Mouse (Mus musculus): ENCODE results near the gene Anxa2.
A peak's percentile ranks its signal among the peaks of the same experiment; 100 is the strongest.

The Anxa2 gene

GRCm38 (mm10) chr9:69459876-69460275 is 6.5 kb downstream of the Anxa2 start:
- no peak for DNase-seq

DNA sequence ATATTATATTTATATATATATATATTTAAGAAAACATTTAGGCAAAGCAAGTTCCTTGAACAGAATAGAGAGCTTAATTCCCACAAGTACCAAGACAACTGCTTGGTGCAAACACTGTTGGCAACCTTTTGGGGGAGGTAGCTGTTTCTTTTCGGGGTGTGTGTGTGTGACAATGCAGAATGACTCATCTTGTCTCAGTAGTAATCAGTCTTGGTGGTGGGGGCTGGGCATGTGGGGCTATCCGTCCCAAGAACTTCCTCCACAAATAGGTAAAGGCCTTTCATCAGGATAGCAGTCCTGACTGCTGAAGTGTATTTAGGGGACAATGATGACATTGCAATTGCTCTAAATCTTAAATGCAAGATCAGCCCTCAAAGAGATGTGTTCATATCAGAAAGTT is 9.6 kb downstream of the Anxa2 start:
- no peak for DNase-seq

DNA sequence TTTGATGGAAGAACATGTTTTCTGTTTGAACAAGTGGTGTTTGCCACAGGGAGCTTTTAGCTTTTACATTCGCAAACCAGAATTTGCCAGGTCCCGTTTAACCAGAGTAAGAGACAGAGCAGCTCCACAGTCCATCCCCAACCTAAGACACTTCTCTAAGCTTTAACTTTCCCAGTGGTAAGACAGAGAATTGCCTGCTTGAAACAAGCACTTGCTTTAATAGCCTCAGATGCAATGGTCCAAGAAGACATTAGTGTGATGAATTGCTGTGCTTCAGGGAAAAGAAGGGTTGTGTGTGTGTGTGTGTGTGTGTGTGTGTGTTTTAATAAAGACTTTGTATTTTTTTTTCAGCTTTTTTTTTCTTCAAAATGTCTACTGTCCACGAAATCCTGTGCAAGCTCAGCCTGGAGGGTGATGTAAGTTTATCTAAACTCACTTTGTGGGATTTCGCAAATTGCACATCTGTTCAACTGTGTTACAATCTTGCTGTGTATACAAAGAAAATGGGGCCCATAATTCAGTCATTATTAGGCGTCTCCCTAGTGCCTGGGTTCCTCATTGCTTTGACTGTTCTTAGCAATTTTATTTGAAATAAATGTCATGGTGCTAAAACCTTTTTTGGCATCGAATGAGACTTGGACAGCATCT is 10.8 kb downstream of the Anxa2 start:
- no peak for DNase-seq

- no peak for DNase-seq
These were observed 12.7 kb downstream of the Anxa2 start for GRCm38 (mm10) chr9:69466098-69466497.

DNA sequence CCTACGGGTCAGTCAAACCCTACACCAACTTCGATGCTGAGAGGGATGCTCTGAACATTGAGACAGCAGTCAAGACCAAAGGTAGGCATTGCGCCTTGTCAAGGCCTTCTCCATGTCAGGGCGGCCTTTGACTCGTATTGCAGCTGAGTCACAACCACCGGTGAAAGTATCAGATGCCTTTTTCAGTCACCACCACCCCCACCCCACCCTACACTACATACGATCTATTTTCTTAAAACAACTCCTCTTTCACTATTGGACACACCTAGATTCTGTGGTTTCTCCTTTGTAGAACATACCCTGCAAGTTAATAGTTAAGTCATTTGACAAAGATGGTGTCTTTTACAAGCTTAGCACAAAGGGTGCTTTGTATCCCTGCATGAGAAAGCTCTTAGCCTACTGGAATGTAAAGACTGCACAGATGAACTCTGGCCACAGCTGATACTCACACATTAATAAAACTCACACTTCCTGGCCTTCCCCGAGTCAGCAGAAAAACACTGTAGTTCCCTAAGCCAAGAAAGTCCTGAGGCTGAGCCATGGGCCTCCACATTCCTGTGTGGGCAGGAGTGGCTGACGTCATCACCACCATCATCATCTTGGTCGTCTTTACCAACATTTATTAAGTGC is 14.0 kb downstream of the Anxa2 start:
- DNase-seq = no peak

DNA sequence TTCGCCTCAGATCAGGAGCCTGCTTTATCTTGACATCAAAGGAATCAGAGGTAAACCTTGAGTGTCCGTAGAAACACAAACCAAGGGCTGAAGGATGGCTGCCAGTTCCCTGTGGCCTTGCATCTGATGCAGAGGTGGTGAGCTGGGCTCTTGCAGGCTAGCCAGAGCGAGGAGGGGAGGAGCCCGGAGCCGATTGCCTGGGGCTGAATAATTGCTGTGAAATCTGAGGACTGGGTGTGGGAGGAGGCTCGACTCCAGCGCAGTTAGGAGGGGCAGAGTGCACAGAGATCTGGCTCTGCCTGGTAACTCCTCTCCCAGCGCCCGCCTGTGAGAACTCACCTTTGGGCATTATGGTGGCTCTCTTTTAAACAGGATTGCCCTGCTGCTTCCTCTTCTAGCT is 15.6 kb downstream of the Anxa2 start:
- DNase-seq = peak; percentile 92

DNA sequence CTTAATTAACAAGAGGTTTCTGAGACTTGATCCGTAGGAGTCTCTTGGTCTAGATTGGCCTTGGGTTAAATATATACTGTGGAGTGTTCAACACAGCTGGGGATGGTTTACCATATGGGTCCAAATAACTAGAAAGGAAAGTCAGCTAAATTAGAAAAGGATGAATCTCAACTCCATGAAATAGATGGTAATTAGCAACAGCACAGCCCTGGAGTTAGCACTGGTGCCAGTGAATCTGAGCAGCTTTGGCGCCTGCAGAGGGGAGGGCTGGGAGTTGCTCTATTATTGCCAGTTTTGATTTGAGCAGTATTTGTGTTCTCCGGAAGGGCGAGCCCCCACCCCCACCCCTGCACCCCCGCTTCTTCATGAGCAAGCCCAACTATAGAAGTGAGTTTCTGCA is 16.9 kb downstream of the Anxa2 start:
- no peak for DNase-seq

GRCm38 (mm10) chr9:69470921-69471320 is 17.5 kb downstream of the Anxa2 start:
- DNase-seq = peak; percentile 94

DNA sequence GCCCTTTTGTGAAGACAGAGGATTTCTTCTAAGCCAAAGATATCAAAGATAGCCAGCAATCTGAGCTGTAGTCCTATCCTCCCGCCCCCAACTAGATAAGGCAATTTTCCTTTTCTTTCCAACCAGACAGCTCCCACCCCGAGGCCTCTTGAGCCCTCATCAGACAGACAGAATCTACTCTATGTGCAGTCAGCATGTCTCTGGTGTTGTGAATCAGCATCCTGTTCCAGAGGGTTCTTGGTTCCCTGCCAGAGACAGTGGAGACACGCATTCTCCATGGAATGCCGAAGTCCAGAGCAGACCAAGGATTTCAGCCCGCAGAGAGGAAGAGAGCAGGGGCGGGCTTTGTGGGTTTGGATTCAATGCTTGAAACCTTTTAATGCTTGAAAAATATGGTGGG is 19.3 kb downstream of the Anxa2 start:
- peak; percentile 98 for DNase-seq

- no peak for DNase-seq
These were observed 22.5 kb downstream of the Anxa2 start for GRCm38 (mm10) chr9:69475873-69476272.

DNA sequence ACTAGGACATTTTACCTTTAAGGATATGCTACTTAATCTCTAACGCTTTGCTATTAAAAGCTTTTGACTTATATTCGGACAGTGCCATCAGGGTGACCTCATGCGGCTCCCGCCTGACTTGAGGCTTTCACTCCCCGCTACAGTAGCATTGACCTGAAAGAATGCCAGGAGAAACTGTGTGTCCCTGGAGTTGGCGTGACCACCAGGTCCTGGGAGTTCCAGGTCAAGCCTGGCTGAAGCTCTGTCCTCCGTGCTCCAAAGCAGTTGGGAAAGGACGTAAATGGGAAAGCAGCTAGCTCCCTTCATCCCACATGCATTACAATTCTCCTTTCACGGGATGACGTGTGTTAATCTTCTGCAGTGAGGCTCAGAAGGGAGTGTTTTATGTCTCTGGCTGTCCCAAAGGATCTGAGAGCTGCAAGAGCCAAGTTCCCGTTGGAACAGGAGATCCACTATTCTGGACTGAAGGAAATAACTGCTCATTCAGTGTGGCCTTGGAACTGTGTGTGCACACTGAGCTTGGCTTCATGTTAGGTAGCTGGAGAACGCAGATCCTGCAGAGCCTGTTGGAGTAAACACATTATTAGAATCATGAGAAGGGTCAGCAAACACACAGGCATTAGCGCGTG is 23.9 kb downstream of the Anxa2 start:
- DNase-seq = peak; percentile 98

DNA sequence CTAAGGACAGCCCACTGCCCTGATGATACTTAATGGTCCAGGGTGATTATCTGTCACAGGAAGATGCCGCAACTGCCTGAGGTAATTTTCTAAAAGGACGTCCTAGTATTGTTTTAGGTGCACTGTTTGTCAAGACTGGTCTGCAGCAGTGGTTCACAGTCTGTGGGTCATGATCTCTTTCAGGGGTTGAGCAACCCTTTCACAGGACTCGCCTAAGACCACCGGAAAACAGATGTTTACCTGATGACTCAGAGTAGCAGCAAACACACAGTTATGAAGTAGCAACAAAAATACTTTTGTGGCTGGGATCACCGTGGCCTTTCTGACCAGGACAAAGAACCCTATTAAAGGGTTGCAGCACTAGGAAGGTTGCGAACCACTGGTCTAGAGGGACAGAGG is 24.4 kb downstream of the Anxa2 start:
- DNase-seq = no peak

GRCm38 (mm10) chr9:69480344-69480743 is 26.9 kb downstream of the Anxa2 start:
- DNase-seq = peak; percentile 96

DNA sequence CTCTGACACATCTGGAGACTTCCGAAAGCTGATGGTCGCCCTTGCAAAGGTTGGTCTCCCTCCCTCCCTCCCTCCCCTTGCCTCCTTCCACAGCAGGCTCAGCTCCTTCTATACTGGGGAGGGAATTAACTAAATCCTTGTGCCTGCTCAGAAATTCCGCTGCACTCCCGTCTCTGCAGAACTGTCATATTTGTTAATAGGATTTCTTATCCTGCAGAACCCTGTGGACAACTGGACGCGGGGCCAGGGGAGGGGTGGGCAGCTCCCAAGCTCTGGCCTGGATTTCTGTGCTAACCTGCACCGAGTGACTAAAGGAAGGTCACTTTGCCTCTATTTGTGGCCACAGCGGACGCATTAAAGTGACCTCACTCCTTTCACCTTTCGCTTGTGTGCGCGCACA is 30.4 kb downstream of the Anxa2 start:
- no peak for DNase-seq

DNA sequence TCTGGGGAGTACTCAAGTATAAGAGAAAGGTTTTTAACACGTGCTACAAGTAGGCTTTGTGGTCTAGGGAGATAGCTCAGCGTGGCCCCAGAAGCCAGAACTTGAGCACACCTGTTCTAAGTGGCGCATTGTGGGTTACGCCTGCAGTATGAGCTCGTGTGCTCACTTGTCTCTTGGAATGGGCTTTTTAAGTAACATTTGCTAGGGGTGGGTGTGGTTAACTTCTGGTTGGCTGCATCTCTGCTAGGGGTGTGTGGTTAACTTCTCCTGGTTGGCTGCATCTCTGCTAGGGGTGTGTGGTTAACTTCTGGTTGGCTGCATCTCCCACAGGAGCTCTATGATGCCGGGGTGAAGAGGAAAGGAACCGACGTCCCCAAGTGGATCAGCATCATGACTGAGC is 32.7 kb downstream of the Anxa2 start:
- no peak for DNase-seq

- no peak for DNase-seq
These were observed 35.1 kb downstream of the Anxa2 start for GRCm38 (mm10) chr9:69488510-69488909.

DNA sequence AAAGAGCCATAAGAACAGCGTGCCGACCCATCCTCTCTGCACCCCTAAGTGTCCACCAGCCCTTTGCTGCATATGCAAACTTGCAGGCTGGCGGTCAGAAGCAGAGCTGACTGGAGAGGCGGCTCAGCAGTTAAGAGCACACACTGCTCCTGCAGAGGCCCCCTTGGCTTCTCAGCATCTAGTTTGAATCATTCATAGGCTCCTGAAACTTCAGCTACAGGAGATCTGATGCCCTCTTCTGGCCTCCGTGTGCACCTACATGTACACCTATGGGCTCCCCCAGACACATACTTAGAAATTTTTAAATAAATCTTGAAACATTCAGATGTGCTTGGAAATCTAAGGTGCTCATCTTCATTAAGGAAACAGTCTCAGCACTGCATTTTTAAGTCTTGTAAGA is 35.6 kb downstream of the Anxa2 start:
- no peak for DNase-seq

DNA sequence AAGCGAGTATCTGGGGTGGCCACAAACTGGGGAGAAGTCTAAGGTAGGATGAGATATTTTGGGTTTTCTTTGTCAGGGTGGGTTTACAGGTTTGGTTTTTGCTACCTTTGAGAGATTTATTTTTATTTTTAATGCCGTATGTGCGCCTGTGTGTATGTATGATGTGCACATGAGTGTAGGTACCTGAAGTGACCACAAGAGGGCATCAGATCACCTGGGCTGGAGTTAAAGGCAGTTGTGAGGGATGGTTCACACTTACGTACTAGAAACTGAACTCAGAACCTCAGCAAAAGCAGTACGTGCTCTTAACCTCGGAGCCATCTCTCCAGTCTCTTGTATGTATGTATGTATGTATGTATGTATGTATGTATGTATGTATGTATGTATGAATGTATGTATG is 39.4 kb downstream of the Anxa2 start:
- no peak for DNase-seq

- no peak for DNase-seq
These were observed 49.1 kb downstream of the Anxa2 start for GRCm38 (mm10) chr9:69502504-69502903.

- no peak for DNase-seq
These were observed 52.2 kb downstream of the Anxa2 start for GRCm38 (mm10) chr9:69505611-69506010.

DNA sequence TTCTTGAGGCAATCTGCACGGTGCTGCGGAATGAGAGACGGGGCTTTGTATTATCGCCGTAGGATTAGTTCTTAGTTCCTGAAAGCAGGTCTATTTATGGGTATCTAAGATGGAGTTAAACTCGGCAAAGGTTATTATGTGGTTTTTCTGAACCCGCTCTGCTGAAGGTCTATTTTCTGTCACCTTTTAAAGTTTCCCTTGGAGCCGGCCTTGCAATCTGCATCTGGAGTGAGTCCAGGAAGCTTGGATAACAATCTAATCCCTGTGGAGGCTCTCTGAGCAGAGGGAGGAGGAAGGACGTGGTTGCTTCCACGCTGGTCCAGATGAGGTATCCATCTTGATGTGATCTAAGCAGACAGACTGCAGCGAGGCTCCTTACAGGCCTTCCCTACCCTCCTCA is 53.8 kb downstream of the Anxa2 start:
- peak; percentile 37 for DNase-seq

DNA sequence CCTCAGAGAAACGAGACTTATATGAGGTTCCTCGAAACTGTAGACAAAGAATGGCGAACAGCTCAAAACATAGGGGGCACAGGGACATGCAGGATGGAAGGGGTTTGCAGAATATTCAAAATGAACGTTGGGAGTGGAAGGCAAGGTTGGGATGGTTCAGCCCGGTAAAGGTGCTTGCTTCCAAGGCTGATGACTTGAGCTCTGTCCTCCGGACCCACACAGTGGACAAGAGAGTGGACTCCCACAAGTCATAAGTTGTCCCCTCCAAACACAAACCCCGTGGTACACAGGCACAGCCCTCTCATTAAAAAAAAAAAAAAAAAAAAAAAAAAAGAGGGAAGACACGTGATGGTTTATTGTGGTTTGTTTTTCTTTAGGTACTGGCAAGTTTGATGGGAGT is 54.6 kb downstream of the Anxa2 start:
- DNase-seq = peak; percentile 73

- DNase-seq = peak; percentile 72
These were observed 58.6 kb downstream of the Anxa2 start for GRCm38 (mm10) chr9:69511881-69512590.

- DNase-seq = peak; percentile 56
These were observed 59.3 kb downstream of the Anxa2 start for GRCm38 (mm10) chr9:69512726-69513125.
